Mouse (Mus musculus) G1E (cell line): ENCODE measurements around the gene Tnrc6c. TPM values are rescaled to one million over a fixed set of nuclear protein-coding genes. Genes with fewer than 3 reads are reported as not detected.

Source experiments
- ATAC-seq: 2 replicates; pipeline ENCODE4 v1.8.0; 2016; ENCODE audit warnings: mild to moderate bottlenecking; ENCODE audit not compliant: insufficient number of reproducible peaks, poor library complexity, low FRiP score, severe bottlenecking; ENCODE audit errors: extremely low read depth
- DNase-seq: peaks from one replicate; pipeline ENCODE4 v3.0.0; 2012; ENCODE audit warnings: low spot score
- H3K27me3 ChIP-seq: 2 replicates; pipeline ENCODE4 v1.6.1; 2012; ENCODE audit warnings: mild to moderate bottlenecking, low read length, inconsistent platforms; ENCODE audit not compliant: insufficient read depth
- H3K36me3 ChIP-seq: replicated peaks from 2 replicates; pipeline ENCODE3; 2012; ENCODE audit warnings: mild to moderate bottlenecking, inconsistent platforms
- H3K4me1 ChIP-seq: 2 replicates; pipeline ENCODE4 v1.6.1; 2012; ENCODE audit warnings: low read depth, low read length, inconsistent platforms, mixed read lengths; ENCODE audit not compliant: insufficient read depth
- H3K4me3 ChIP-seq: 2 replicates; pipeline ENCODE4 v1.5.1; 2012; ENCODE audit warnings: low read depth, mild to moderate bottlenecking, inconsistent platforms, low read length, moderate library complexity, mixed read lengths
- H3K9me3 ChIP-seq: replicated peaks from 2 replicates; pipeline ENCODE4 v1.6.1; 2012; ENCODE audit warnings: inconsistent platforms
- CTCF ChIP-seq: IDR thresholded peaks from 2 replicates; pipeline ENCODE4 v1.5.1; 2012; ENCODE audit warnings: low read depth, low read length, inconsistent platforms, mixed read lengths
- GATA1 ChIP-seq: IDR thresholded peaks from 2 replicates; pipeline ENCODE4 v1.6.1; 2012; ENCODE audit warnings: borderline replicate concordance, low read length, inconsistent platforms, mixed read lengths
- GATA2 ChIP-seq: IDR thresholded peaks from 2 replicates; pipeline ENCODE4 v1.6.1; 2012; ENCODE audit warnings: low read depth, low read length, inconsistent platforms, borderline replicate concordance
- POLR2AphosphoS5 ChIP-seq: IDR thresholded peaks from 2 replicates; pipeline ENCODE4 v1.6.1; 2012; ENCODE audit warnings: low read depth, low read length, inconsistent platforms; ENCODE audit not compliant: insufficient replicate concordance
- TAL1 ChIP-seq: conservative IDR thresholded peaks from 2 replicates; pipeline ENCODE4 v1.6.1; 2012; ENCODE audit warnings: low read depth, low read length, inconsistent platforms, mixed read lengths
- polyA plus RNA-seq: library from polyadenylated mRNA; stranded (reverse); fragments of >175 nt; gene quantifications from 2 replicates; pipeline ENCODE4 v1.2.3, GENCODE M21; 2012
- total RNA-seq, 2 experiments: library from RNA; stranded (forward) in 1 of 2; stranded (reverse) in 1 of 2; fragments of 200-1000 nt in 1 of 2; fragments of >200 nt in 1 of 2; fragmentation: Nextera tagmentation in 1 of 2; gene quantifications; 2 replicates each; pipeline ENCODE4 v1.2.3; 2014 to 2017

The Tnrc6c gene
- total and polyA plus RNA-seq, 3 experiments: 19.2 to 47.5 (median 21.5) TPM

DNA sequence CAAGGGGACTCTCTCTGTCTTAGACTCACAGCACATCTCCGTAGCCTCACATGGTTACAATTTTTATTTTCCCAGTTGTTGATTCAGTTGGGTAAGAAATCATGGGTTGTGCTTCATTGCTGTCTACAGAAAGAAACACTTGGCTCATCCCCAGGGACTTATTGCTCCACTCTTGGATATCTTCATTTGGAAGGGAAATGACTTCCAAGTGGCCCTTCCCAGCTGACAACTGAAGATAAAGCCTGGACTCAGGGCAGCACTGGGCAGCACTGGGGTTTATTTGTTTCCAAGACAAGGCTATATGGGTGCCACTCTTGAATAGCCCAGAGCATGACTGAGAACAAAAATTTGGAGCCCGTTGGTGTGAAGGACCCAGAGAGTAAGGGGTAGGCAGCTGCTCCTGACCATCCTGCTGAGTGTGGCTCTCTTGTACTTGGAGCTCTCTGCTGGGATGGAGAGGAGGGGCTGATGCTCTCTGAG, 56.8 kb downstream of the Tnrc6c start:
- no peak for TF ChIP-seq GATA1
- peaks cover 82% of the 10 kb centered on the region for H3K36me3 ChIP-seq
- H3K4me3 ChIP-seq: no peak overlapping the region
- no peaks in the 10 kb centered on the region for H3K27me3 ChIP-seq
- peaks cover 2% of the 10 kb centered on the region for H3K4me1 ChIP-seq
- DNase-seq (no peak), ATAC-seq (no peak)
- H3K9me3 ChIP-seq: no peaks in the 10 kb centered on the region

DNA sequence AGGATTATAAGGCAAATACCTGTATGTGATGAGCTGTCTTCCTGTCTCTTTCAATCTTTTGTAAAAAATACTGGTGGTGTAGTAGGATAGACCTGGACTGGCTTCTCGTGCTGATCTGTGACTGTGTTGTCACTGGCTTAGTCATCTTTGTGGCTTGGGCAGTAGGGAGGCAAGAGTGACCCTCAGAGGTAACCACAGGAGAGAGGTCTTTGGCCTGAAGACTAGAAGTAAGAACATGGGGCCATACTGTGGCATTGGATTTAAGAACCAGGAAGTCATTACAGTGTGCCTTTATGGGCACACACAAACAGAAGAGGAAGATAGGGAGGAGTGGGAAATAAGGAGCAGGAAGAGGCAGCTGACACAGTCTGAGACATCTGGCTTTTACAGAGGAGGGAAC, 58.0 kb downstream of the Tnrc6c start:
- no peaks in the 10 kb centered on the region for H3K27me3 ChIP-seq
- H3K9me3 ChIP-seq: no peaks in the 10 kb centered on the region
- TF ChIP-seq TAL1: no peak
- no peak for TF ChIP-seq GATA1
- no peak for TF ChIP-seq GATA2
- TF ChIP-seq POLR2AphosphoS5: no peak
- TF ChIP-seq CTCF: no peak
- peaks cover 84% of the 10 kb centered on the region for H3K36me3 ChIP-seq
- H3K4me1 ChIP-seq: peaks cover 2% of the 10 kb centered on the region
- no peak overlapping the region for H3K4me3 ChIP-seq
- ATAC-seq (no peak), DNase-seq (no peak)

DNA sequence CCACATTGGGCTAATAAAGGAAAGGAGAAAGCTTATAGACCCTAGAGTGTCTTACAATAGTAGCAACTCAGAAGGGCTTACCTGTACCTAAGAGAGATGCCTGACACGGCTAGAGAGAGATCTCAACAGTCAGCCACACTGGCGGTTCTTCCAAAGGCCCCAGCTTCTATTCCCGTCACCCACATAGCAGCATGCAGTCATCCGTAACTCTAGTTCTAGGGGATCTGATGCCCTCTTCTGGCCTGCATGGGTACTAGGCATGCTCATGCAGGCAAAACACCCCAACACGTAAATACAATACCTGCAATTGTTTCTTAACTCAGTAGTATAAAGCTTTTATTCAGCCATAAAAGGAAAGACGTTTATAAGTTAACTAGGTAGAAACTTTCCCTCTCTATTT, 59.3 kb downstream of the Tnrc6c start:
- Histone ChIP-seq H3K4me1 (no peaks in the 10 kb centered on the region), H3K4me3 (no peak overlapping the region), H3K36me3 (peaks cover 81% of the 10 kb centered on the region), H3K27me3 (no peaks in the 10 kb centered on the region), H3K9me3 (no peaks in the 10 kb centered on the region)
- DNase-seq (no peak), ATAC-seq (no peak)
- TF ChIP-seq CTCF (no peak), POLR2AphosphoS5 (no peak), GATA2 (no peak), GATA1 (no peak), TAL1 (no peak)

DNA sequence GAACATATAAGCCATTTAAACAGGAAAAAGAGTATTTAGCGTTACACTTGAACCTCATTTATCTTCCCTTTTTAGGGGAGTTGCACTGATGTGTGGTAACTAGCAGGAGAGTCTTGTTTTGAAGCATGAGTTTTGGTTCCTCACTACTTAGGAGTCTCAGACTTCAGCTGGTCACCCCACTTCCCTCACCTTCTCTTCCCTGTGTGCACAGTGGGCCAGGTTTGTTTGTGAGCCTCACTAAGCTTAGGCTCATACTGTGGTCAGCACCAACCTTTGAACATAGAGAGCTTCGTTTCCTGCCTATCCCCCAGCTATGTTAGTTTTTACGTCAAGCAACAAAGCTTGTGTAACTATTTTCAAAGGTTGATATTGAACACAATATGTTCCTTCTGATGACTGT, 64.7 kb downstream of the Tnrc6c start:
- no peaks in the 10 kb centered on the region for H3K27me3 ChIP-seq
- no peak overlapping the region for H3K4me3 ChIP-seq
- 0 out of 2 replicates have a peak, but pooled peaks cover under 1% of the 10 kb centered on the region for H3K4me1 ChIP-seq
- H3K36me3 ChIP-seq: peaks cover 90% of the 10 kb centered on the region
- H3K9me3 ChIP-seq: no peaks in the 10 kb centered on the region
- TF ChIP-seq POLR2AphosphoS5 (no peak), TAL1 (no peak), GATA1 (no peak), CTCF (no peak), GATA2 (no peak)
- ATAC-seq (no peak), DNase-seq (no peak)

DNA sequence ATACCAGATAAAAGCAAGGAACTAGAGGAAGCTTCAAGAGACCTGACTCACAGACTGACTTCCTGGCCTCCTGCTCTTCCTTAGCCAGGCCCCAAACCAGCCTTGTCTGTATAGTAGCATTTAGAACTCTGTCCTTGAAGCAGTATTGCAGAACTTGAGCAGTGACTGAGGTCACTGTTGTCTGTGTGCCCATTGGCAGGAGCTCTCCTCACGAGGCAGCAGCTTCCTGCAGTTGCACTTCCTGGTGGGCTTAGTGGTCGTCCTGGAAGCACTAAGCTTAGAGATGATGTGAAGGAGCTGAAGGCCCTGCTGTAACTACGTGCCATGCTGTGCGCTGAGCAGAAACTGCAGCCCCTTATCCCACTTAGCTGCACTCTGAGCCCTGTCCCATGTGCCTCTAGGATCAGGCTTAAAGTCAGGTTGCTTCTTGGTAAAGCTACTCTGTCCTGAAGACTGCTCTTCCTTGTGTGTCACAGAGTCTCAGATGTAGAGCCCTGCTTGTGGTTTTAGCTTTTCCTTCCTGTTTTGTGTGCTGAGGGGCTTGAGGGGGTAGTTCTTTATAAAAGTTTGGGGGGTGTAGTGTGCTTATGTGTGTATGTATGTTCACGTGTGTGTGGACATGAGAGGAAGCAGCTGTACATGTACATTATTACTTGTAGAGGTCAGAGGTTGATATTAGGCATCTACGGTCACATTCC, 70.7 kb downstream of the Tnrc6c start:
- TF ChIP-seq GATA2 (no peak), POLR2AphosphoS5 (no peak), GATA1 (no peak), CTCF (no peak), TAL1 (no peak)
- DNase-seq (no peak), ATAC-seq (no peak)
- Histone ChIP-seq H3K4me3 (no peak overlapping the region), H3K9me3 (no peaks in the 10 kb centered on the region), H3K36me3 (peaks cover 81% of the 10 kb centered on the region), H3K4me1 (peaks cover 6% of the 10 kb centered on the region), H3K27me3 (no peaks in the 10 kb centered on the region)

DNA sequence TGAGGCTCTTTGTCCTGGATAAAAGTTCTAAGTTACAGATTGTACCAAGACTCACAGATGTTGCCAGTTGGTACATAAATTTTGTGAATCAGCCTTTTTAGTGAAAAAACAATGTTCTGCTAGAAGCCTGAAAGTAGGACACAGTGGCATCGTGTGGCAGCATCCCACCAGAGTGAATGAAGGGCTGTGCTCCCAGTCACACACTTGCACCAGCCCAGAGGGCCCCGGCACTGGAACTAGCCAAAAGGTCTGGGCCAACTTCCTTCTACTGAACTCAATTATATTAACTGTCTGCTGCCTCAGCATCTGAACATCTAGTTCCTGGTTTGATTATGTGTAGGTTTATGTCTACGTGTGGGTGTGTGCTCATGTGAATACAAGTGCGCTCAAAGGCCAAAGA, 72.9 kb downstream of the Tnrc6c start:
- no peaks in the 10 kb centered on the region for H3K27me3 ChIP-seq
- ATAC-seq (no peak), DNase-seq (no peak)
- TF ChIP-seq GATA1: no peak
- no peak for TF ChIP-seq POLR2AphosphoS5
- H3K36me3 ChIP-seq: peaks cover 70% of the 10 kb centered on the region
- peaks cover 6% of the 10 kb centered on the region for H3K4me1 ChIP-seq
- no peaks in the 10 kb centered on the region for H3K9me3 ChIP-seq
- H3K4me3 ChIP-seq: no peak overlapping the region

DNA sequence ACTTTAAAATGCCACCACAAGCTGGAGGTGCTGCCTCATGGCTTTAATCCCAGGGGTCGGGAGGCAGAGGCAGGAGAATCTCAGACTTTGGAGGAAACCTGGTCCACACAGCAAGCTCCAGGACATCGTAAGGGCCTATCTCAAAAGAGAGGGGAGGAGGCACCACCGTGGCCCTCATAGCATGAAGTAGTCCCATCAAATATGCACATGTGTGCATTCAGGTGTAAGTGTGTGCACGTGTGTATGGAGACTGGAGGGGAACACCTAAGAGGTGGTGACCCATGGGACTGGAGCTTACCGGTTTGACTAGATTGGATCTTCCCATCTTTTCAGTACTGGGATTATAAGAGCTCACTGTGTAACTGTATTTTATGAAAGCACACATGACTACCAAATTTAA, 74.2 kb downstream of the Tnrc6c start:
- Histone ChIP-seq H3K27me3 (no peaks in the 10 kb centered on the region), H3K9me3 (no peaks in the 10 kb centered on the region), H3K36me3 (peaks cover 66% of the 10 kb centered on the region), H3K4me3 (no peak overlapping the region), H3K4me1 (peaks cover 6% of the 10 kb centered on the region)
- DNase-seq: no peak
- TF ChIP-seq GATA2 (no peak), TAL1 (no peak), POLR2AphosphoS5 (no peak), CTCF (no peak), GATA1 (no peak)
- ATAC-seq: no peak
